Mouse (Mus musculus): ENCODE measurements around the gene Mapk1. TPM values are rescaled to one million over a fixed set of nuclear protein-coding genes. Genes with fewer than 3 reads are reported as not detected.

Mapk1 gene
- polyA plus RNA-seq, 1 experiment, result 58.2 TPM

GRCm38 (mm10) chr16:17044320-17044719, 61.1 kb downstream of the Mapk1 start:
- TF ChIP-seq CTCF (conservative IDR thresholded peaks at IDR 0.05; ENCODE audit: insufficient read depth, insufficient read length, low read depth, low read length), result no peak
- no peak for TF ChIP-seq POLR2A (IDR thresholded peaks at IDR 0.05; ENCODE audit: low read depth, low read length)
- H3K4me3 ChIP-seq (ENCODE audit: insufficient read depth, low read depth, low read length), result no peak overlapping the region
- 72% methylated on average over 3 of the region's 3 CpGs for WGBS
- no peak for DNase-seq
- H3K4me1 ChIP-seq (ENCODE audit: control insufficient read depth, insufficient read depth, low read length), result no peaks in the 10 kb centered on the region
- peaks cover 3% of the 10 kb centered on the region for H3K36me3 ChIP-seq (ENCODE audit: control insufficient read depth, insufficient read depth, low read length)
- H3K27me3 ChIP-seq (replicated peaks; ENCODE audit: control insufficient read depth, insufficient read depth, low read length), result no peaks in the 10 kb centered on the region
- no peak overlapping the region for H3K27ac ChIP-seq (ENCODE audit: insufficient read depth, low read depth, low read length)

DNA sequence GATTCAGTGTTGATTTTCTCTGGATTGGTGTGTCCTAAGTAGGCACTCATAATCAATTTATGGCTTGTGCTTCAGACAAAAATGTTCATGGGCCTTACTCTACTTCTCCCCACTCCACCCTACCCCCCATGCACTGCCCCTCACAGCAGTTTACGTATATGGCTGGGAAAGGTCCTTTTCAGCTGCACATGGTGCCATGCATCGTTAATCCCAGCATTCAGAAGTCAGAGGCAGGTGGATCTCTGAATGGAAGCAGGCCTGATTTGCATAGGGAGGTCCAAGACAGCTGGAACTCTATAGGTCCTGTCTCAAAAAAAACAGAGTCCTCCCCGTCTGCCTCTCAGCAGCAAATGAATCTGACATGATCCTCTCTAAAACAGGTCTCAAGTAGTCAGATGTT, 62.1 kb downstream of the Mapk1 start:
- 66% methylated on average over 3 of the region's 3 CpGs for WGBS
- H3K27ac ChIP-seq (ENCODE audit: insufficient read depth, low read depth, low read length), result no peak overlapping the region
- no peaks in the 10 kb centered on the region for H3K4me1 ChIP-seq (ENCODE audit: control insufficient read depth, insufficient read depth, low read length)
- no peak for TF ChIP-seq CTCF (conservative IDR thresholded peaks at IDR 0.05; ENCODE audit: insufficient read depth, insufficient read length, low read depth, low read length)
- no peak for TF ChIP-seq POLR2A (IDR thresholded peaks at IDR 0.05; ENCODE audit: low read depth, low read length)
- H3K36me3 ChIP-seq (ENCODE audit: control insufficient read depth, insufficient read depth, low read length), result no peaks in the 10 kb centered on the region; the same call in none of the 2 replicates
- DNase-seq, result no peak
- no peaks in the 10 kb centered on the region for H3K27me3 ChIP-seq (replicated peaks; ENCODE audit: control insufficient read depth, insufficient read depth, low read length)
- no peak overlapping the region for H3K4me3 ChIP-seq (ENCODE audit: insufficient read depth, low read depth, low read length)

DNA sequence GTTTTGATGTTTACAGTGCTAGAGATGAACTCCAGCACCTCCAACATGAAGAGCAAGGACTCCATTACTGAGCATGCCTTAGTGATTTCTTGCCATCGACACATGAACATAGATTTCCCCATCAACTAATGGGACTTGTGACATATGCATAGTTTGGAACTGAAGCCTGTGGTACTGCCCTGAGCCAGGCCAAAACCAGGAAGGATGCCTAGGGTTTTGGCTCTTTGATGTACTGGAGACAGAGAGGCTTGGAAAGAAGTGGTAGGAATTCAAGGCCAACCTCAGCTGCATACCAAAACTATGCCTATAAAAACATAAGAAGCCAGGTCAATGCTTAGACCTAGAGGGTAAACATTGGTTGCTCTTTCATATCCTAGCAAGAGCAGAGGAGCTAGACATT, 66.7 kb downstream of the Mapk1 start:
- Histone ChIP-seq H3K36me3 (ENCODE audit: control insufficient read depth, insufficient read depth, low read length) (no peaks in the 10 kb centered on the region; the same call in 1 of the 2 replicates), H3K27ac (ENCODE audit: insufficient read depth, low read depth, low read length) (no peak overlapping the region), H3K4me3 (ENCODE audit: insufficient read depth, low read depth, low read length) (no peak overlapping the region), H3K4me1 (ENCODE audit: control insufficient read depth, insufficient read depth, low read length) (no peaks in the 10 kb centered on the region), H3K27me3 (replicated peaks; ENCODE audit: control insufficient read depth, insufficient read depth, low read length) (no peaks in the 10 kb centered on the region)
- no peak for DNase-seq
- WGBS, result 100% methylated on average over 1 of the region's 1 CpGs
- TF ChIP-seq CTCF (conservative IDR thresholded peaks at IDR 0.05; ENCODE audit: insufficient read depth, insufficient read length, low read depth, low read length) (no peak), POLR2A (IDR thresholded peaks at IDR 0.05; ENCODE audit: low read depth, low read length) (no peak)

DNA sequence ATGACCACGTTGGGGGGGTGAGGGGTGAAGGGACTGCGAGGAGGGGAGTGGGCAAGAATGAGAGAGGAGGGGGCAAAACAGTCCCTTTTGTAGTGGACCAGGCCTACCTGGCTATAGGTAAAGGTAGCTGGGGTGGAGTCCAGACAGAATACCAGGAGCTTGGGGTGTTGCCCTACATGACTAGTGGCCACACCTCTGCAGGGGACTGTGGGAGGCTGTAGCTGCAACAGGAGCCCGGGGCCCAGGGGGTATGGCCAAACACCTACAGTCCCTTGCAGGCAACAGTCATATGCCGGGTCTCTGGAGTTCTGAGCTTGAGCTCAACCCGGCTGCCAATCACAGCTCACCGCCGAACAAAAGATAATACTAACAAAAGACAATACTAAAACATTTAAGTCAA, 68.9 kb downstream of the Mapk1 start:
- no peaks in the 10 kb centered on the region for H3K27me3 ChIP-seq (replicated peaks; ENCODE audit: control insufficient read depth, insufficient read depth, low read length)
- no peak for TF ChIP-seq POLR2A (IDR thresholded peaks at IDR 0.05; ENCODE audit: low read depth, low read length)
- TF ChIP-seq CTCF (conservative IDR thresholded peaks at IDR 0.05; ENCODE audit: insufficient read depth, insufficient read length, low read depth, low read length), result no peak
- DNase-seq, result no peak
- 84% methylated on average over 7 of the region's 7 CpGs for WGBS
- H3K36me3 ChIP-seq (ENCODE audit: control insufficient read depth, insufficient read depth, low read length), result no peaks in the 10 kb centered on the region
- H3K4me1 ChIP-seq (ENCODE audit: control insufficient read depth, insufficient read depth, low read length), result no peaks in the 10 kb centered on the region
- no peak overlapping the region for H3K27ac ChIP-seq (ENCODE audit: insufficient read depth, low read depth, low read length)
- H3K4me3 ChIP-seq (ENCODE audit: insufficient read depth, low read depth, low read length), result no peak overlapping the region

DNA sequence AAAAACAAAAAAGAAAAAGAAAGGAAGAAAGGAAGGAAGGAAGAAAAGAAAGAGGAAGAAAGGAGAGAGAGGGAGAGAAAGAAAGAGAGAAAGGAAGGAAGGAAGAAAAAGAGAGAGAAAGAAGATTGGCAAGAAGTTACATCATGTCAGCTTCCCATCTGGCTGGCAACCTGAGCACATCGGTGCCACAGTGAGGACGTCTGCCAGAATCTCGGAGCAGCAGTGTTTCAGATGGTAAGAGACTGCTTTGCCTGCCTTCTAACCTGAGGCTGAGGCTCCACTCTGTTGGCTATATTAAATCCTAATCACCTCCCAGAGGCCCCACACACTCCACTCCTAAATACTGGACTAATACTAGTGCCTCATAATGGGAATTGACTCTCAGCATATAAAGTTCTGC, 70.7 kb downstream of the Mapk1 start:
- no peak for DNase-seq
- TF ChIP-seq POLR2A (IDR thresholded peaks at IDR 0.05; ENCODE audit: low read depth, low read length) (no peak), CTCF (conservative IDR thresholded peaks at IDR 0.05; ENCODE audit: insufficient read depth, insufficient read length, low read depth, low read length) (no peak)
- WGBS, result 63% methylated on average over 3 of the region's 3 CpGs
- Histone ChIP-seq H3K36me3 (ENCODE audit: control insufficient read depth, insufficient read depth, low read length) (no peaks in the 10 kb centered on the region), H3K27ac (ENCODE audit: insufficient read depth, low read depth, low read length) (no peak overlapping the region), H3K4me3 (ENCODE audit: insufficient read depth, low read depth, low read length) (no peak overlapping the region), H3K27me3 (replicated peaks; ENCODE audit: control insufficient read depth, insufficient read depth, low read length) (no peaks in the 10 kb centered on the region), H3K4me1 (ENCODE audit: control insufficient read depth, insufficient read depth, low read length) (no peaks in the 10 kb centered on the region)

DNA sequence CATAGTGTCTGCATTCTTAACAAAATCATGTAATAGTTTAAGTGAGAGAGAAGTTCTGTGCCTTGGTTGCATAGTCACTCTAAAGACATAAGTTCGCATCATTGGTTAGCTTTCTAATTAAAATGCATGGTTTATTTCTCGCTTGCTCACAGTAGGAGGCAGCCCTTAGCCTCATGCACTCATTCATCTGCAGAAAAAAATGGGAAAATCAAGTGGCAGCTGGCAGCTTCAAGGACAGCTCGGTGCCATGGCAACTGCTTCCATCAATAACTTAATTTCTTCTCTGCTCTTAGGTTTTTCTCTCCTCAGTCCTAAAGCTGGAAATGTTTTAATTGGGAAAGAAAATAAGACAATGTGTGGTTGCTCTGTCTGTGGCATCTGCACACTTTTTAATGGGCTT, 72.4 kb downstream of the Mapk1 start:
- Histone ChIP-seq H3K4me3 (ENCODE audit: insufficient read depth, low read depth, low read length) (no peak overlapping the region), H3K27ac (ENCODE audit: insufficient read depth, low read depth, low read length) (no peak overlapping the region), H3K27me3 (replicated peaks; ENCODE audit: control insufficient read depth, insufficient read depth, low read length) (no peaks in the 10 kb centered on the region), H3K36me3 (ENCODE audit: control insufficient read depth, insufficient read depth, low read length) (no peaks in the 10 kb centered on the region), H3K4me1 (ENCODE audit: control insufficient read depth, insufficient read depth, low read length) (no peaks in the 10 kb centered on the region)
- WGBS, result 77% methylated on average over 3 of the region's 3 CpGs
- DNase-seq, result no peak
- TF ChIP-seq CTCF (conservative IDR thresholded peaks at IDR 0.05; ENCODE audit: insufficient read depth, insufficient read length, low read depth, low read length) (no peak), POLR2A (IDR thresholded peaks at IDR 0.05; ENCODE audit: low read depth, low read length) (no peak)

DNA sequence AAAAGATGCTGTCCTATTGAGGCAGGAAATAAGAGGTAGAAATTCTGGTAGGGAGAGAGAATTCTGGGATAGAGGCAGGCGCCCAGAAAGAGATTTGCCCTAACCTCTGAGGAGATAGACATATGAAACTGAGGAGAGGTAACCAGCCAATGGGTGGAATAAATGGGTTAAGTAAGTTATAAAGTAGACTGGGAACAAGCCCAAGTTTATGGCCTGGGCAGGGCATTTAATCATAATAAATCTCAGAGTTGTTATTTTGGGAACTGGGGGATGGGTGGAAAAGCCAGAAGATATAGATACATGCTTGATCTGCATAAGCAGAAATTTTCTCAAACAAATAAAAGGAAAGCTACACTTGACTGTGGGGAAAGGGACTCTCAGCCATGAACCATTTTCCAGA, 79.2 kb downstream of the Mapk1 start:
- Histone ChIP-seq H3K4me3 (ENCODE audit: insufficient read depth, low read depth, low read length) (no peak overlapping the region), H3K27me3 (replicated peaks; ENCODE audit: control insufficient read depth, insufficient read depth, low read length) (no peaks in the 10 kb centered on the region), H3K27ac (ENCODE audit: insufficient read depth, low read depth, low read length) (no peak overlapping the region), H3K4me1 (ENCODE audit: control insufficient read depth, insufficient read depth, low read length) (no peaks in the 10 kb centered on the region), H3K36me3 (ENCODE audit: control insufficient read depth, insufficient read depth, low read length) (no peaks in the 10 kb centered on the region)
- DNase-seq, result no peak
- 60% methylated on average over 1 of the region's 1 CpGs for WGBS
- TF ChIP-seq POLR2A (IDR thresholded peaks at IDR 0.05; ENCODE audit: low read depth, low read length), result no peak
- no peak for TF ChIP-seq CTCF (conservative IDR thresholded peaks at IDR 0.05; ENCODE audit: insufficient read depth, insufficient read length, low read depth, low read length)

- TF ChIP-seq CTCF (conservative IDR thresholded peaks at IDR 0.05; ENCODE audit: insufficient read depth, insufficient read length, low read depth, low read length) (no peak), POLR2A (IDR thresholded peaks at IDR 0.05; ENCODE audit: low read depth, low read length) (no peak)
- no peak overlapping the region for H3K4me3 ChIP-seq (ENCODE audit: insufficient read depth, low read depth, low read length)
- no peaks in the 10 kb centered on the region for H3K27me3 ChIP-seq (replicated peaks; ENCODE audit: control insufficient read depth, insufficient read depth, low read length)
- 95% methylated on average over 2 of the region's 2 CpGs for WGBS
- no peaks in the 10 kb centered on the region for H3K4me1 ChIP-seq (ENCODE audit: control insufficient read depth, insufficient read depth, low read length)
- H3K27ac ChIP-seq (ENCODE audit: insufficient read depth, low read depth, low read length), result no peak overlapping the region
- H3K36me3 ChIP-seq (ENCODE audit: control insufficient read depth, insufficient read depth, low read length), result no peaks in the 10 kb centered on the region
- DNase-seq, result no peak
These were observed 84.4 kb downstream of the Mapk1 start for GRCm38 (mm10) chr16:17067552-17067951.
